Mouse (Mus musculus) stomach, embryonic 14.5 days (tissue): Measurements from ENCODE around the gene Gm10053. TPM values are rescaled to one million over a fixed set of nuclear protein-coding genes. Genes with fewer than 3 reads are reported as not detected.
A peak's percentile ranks its signal among the peaks of the same experiment; 100 is the strongest.

ENCODE experiments used
- ATAC-seq: fragments of 200-750 bp; cut with Nextera tagmentation; 2 replicates; pipeline ENCODE4 v1.8.0; 2017; ENCODE audit warnings: low read depth, moderate TSS enrichment; ENCODE audit not compliant: insufficient number of reproducible peaks, insufficient read depth, low FRiP score
- H3K27ac ChIP-seq: fragments of 300-500 bp; sonication (generic); 2 replicates; pipeline ENCODE4 v1.5.1; 2014; ENCODE audit warnings: mild to moderate bottlenecking, low read length, moderate library complexity, mixed read lengths
- H3K27me3 ChIP-seq: fragments of 300-500 bp; sonication (generic); 2 replicates; pipeline ENCODE4 v1.6.1; 2014; ENCODE audit warnings: low read length, control low read depth, mixed read lengths; ENCODE audit not compliant: control insufficient read depth, insufficient read depth
- H3K36me3 ChIP-seq: fragments of 300-500 bp; sonication (generic); 2 replicates; pipeline ENCODE4 v1.6.1; 2014; ENCODE audit warnings: mild to moderate bottlenecking, control low read depth, low read length, moderate library complexity, mixed read lengths; ENCODE audit not compliant: control insufficient read depth, insufficient read depth
- H3K4me1 ChIP-seq: fragments of 300-500 bp; sonication (generic); 2 replicates; pipeline ENCODE4 v1.6.1; 2014; ENCODE audit warnings: low read length, control low read depth, mixed read lengths; ENCODE audit not compliant: control insufficient read depth, insufficient read depth
- H3K4me2 ChIP-seq: fragments of 300-500 bp; sonication (generic); replicated peaks from 2 replicates; pipeline ENCODE4 v1.6.1; 2014; ENCODE audit warnings: low read depth, low read length, control low read depth
- H3K4me3 ChIP-seq: fragments of 300-500 bp; sonication (generic); 2 replicates; pipeline ENCODE4 v1.5.1; 2014; ENCODE audit warnings: low read depth, low read length, control low read depth
- H3K9ac ChIP-seq: fragments of 300-500 bp; sonication (generic); replicated peaks from 2 replicates; pipeline ENCODE4 v1.6.1; 2014; ENCODE audit warnings: low read depth, mild to moderate bottlenecking, control low read depth, low read length, moderate library complexity, mixed read lengths
- H3K9me3 ChIP-seq: fragments of 300-500 bp; sonication (generic); 2 replicates; pipeline ENCODE4 v1.6.1; 2016; ENCODE audit warnings: low read depth, low read length, control low read depth; ENCODE audit not compliant: control insufficient read depth
- WGBS: fragments of 180-500 bp; shearing (Covaris S2); extraction: QIAGEN DNeasy Blood & Tissue Kit; methylation state at CpG from one replicate; pipeline ENCODE4 v1.1.7; 2014; 5-methylcytosine and 5-hydroxymethylcytosine counted together
- polyA plus RNA-seq: library from polyadenylated mRNA; unstranded; fragments of >200 nt; fragmentation: Nextera tagmentation; extraction: Ambion mirVana; gene quantifications from 2 replicates; pipeline ENCODE4 v1.2.1, GENCODE M21; 2014

Gene Gm10053
- polyA plus RNA-seq, 1 experiment from 2014 or later = 216 TPM

GRCm38 (mm10) chr19:24861612-24862451 is 13.7 kb upstream of the Gm10053 start, which contains the start of gene Pgm5:
Gene Pgm5 (minus strand): TSS chr19:24861855.
- no peaks in the 10 kb centered on the region for H3K27me3 ChIP-seq
- peak within 1 kb of the TSS; percentile 71 for H3K9ac ChIP-seq
- peaks cover 14% of the 10 kb centered on the region for H3K4me1 ChIP-seq
- H3K36me3 ChIP-seq = no peaks in the 10 kb centered on the region
- ATAC-seq = peak; percentile 81
- peak within 1 kb of the TSS; percentile 68 for H3K4me3 ChIP-seq
- WGBS = under 1% methylated on average over 34 of the region's 39 CpGs
- peak within 1 kb of the TSS; percentile 60 for H3K4me2 ChIP-seq
- peak within 1 kb of the TSS; percentile 80 for H3K27ac ChIP-seq
- H3K9me3 ChIP-seq = no peaks in the 10 kb centered on the region

DNA sequence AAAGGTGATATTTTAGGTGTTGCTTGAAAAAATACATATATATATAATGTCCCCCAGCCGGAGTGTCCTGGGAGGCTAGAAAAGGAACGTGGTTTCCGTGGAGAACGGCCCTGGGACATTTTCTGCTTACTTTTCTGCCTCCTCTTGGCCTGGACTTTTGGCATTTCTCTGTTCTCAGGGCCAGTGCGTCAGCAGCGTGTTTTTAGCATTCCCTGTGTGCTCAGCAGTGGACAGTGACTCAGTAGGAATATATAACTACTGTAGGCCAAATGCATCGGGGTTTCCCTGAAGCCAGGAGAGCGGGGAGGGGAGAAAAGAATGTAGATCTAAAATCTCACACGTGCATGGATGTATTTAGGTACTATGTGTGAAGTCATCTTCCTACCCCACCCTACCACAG is 10.1 kb upstream of the Gm10053 start:
- no peaks in the 10 kb centered on the region for H3K9me3 ChIP-seq
- H3K36me3 ChIP-seq = no peaks in the 10 kb centered on the region
- H3K4me2 ChIP-seq = no peak overlapping the region
- H3K9ac ChIP-seq = no peak overlapping the region
- H3K27ac ChIP-seq = no peak overlapping the region
- no peak overlapping the region for H3K4me3 ChIP-seq
- 0 out of 2 replicates have a peak, but pooled peaks cover 5% of the 10 kb centered on the region for H3K4me1 ChIP-seq
- ATAC-seq = no peak
- WGBS = 87% methylated on average over 9 of the region's 9 CpGs
- no peaks in the 10 kb centered on the region for H3K27me3 ChIP-seq

- Histone ChIP-seq H3K27ac (no peak overlapping the region), H3K4me2 (peak overlapping the region; percentile 24; the same call in 1 of the 2 replicates), H3K27me3 (no peaks in the 10 kb centered on the region), H3K4me1 (peaks cover 11% of the 10 kb centered on the region; the same call in 1 of the 2 replicates), H3K9me3 (no peaks in the 10 kb centered on the region), H3K4me3 (peak overlapping the region; percentile 22), H3K36me3 (no peaks in the 10 kb centered on the region), H3K9ac (no peak overlapping the region)
- WGBS = 15% methylated on average over 18 of the region's 18 CpGs
- 0 out of 2 replicates have a peak, but pooled peaks have one; percentile 57 for ATAC-seq
Measured at GRCm38 (mm10) chr19:24871037-24871635, 4.3 kb upstream of the Gm10053 start.

DNA sequence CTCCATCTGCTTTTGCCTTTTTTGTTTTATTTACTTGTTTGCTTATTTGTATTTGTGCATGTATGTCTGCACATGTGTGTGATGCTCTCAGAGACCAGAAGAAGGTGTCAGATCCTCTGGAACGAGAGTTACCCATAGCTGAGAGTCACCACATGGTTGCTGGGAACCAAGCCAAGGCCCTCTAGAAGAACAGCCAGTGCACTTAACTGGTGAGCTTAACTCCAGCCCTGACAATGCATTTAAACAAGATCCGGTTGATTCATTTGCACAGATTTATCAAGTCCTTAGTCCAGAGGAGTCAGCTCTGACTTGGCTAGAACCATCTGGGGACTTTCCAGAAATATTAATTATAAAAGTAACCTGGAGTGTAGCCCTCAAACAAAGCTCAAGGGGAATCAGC is 1.6 kb upstream of the Gm10053 start:
- peak overlapping the region; percentile 61; the same call in 1 of the 2 replicates for H3K27ac ChIP-seq
- ATAC-seq = peak; percentile 83; the same call in 1 of the 2 replicates
- 22% methylated on average over 2 of the region's 2 CpGs for WGBS

DNA sequence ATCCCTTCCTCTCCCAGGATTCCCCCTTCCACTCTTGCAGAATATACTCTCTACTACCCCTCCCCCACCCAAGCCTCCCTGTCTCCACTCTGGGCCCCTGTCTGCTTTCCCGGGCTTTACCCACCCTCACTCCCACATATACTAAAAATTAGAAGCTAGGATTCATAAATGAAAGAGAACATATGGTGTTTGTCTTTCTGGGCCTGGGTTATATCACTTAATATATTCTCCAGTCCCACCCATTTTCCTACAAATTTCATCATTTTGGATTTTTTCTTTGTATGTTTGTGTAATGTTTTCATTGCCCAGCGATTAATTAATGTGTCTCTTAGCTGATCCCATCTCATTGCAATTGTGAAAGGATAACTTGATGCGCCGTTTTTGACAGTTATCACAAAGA is 5.8 kb downstream of the Gm10053 start:
- no peak overlapping the region for H3K4me2 ChIP-seq
- WGBS = 37% methylated on average over 4 of the region's 4 CpGs
- H3K27ac ChIP-seq = peak overlapping the region; percentile 48; the same call in 1 of the 2 replicates
- peak; percentile 68; the same call in 1 of the 2 replicates for ATAC-seq
- H3K9me3 ChIP-seq = no peaks in the 10 kb centered on the region
- peaks cover 10% of the 10 kb centered on the region; the same call in 1 of the 2 replicates for H3K4me1 ChIP-seq
- H3K27me3 ChIP-seq = no peaks in the 10 kb centered on the region
- H3K4me3 ChIP-seq = no peak overlapping the region
- no peaks in the 10 kb centered on the region for H3K36me3 ChIP-seq
- H3K9ac ChIP-seq = no peak overlapping the region

More for the DNA sequence above, 1.6 kb upstream of the Gm10053 start:
- Histone ChIP-seq H3K27me3 (no peaks in the 10 kb centered on the region), H3K9ac (no peak overlapping the region), H3K4me3 (no peak overlapping the region), H3K4me1 (peaks cover 13% of the 10 kb centered on the region; the same call in 1 of the 2 replicates), H3K4me2 (no peak overlapping the region), H3K9me3 (no peaks in the 10 kb centered on the region), H3K36me3 (no peaks in the 10 kb centered on the region)

- Histone ChIP-seq H3K27ac (no peak overlapping the region), H3K4me3 (no peak overlapping the region), H3K9me3 (no peaks in the 10 kb centered on the region), H3K36me3 (no peaks in the 10 kb centered on the region), H3K9ac (no peak overlapping the region), H3K4me1 (peaks cover 8% of the 10 kb centered on the region; the same call in 1 of the 2 replicates), H3K27me3 (no peaks in the 10 kb centered on the region), H3K4me2 (no peak overlapping the region)
- no peak for ATAC-seq
- 7% methylated on average over 5 of the region's 5 CpGs for WGBS
Measured at GRCm38 (mm10) chr19:24885504-24885903, 10.0 kb downstream of the Gm10053 start.

DNA sequence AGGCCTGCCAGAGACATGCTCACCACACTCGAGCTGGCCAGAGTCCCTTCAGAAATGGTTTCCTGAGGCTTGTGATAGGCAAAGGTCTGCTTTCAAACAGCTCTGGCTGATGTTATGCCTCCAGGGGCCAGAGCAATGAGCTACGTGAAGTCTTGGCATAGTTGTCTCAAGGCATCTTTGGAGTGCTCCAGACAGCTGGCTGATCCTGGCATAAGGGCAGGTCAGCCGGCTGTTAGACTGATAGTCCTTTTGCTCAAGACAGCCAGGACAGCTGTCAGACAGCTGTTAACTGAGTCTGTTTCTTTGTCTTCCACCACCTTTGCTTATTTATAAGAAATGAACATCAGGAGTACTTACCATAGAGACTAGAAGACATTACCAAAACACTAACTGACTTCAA is 11.4 kb downstream of the Gm10053 start:
- Histone ChIP-seq H3K9ac (no peak overlapping the region), H3K4me1 (peaks cover 4% of the 10 kb centered on the region; the same call in 1 of the 2 replicates)
- ATAC-seq = no peak

GRCm38 (mm10) chr19:24896536-24896935 is 21.1 kb downstream of the Gm10053 start:
- Histone ChIP-seq H3K9ac (no peak overlapping the region), H3K9me3 (no peaks in the 10 kb centered on the region), H3K4me2 (no peak overlapping the region), H3K4me3 (no peak overlapping the region), H3K27ac (no peak overlapping the region), H3K36me3 (no peaks in the 10 kb centered on the region), H3K4me1 (peaks cover 11% of the 10 kb centered on the region), H3K27me3 (peaks cover 34% of the 10 kb centered on the region)
- no peak for ATAC-seq
- WGBS = 17% methylated on average over 4 of the region's 4 CpGs

More for the DNA sequence above, 11.4 kb downstream of the Gm10053 start:
- 73% methylated on average over 3 of the region's 3 CpGs for WGBS
- Histone ChIP-seq H3K4me3 (no peak overlapping the region), H3K4me2 (no peak overlapping the region), H3K36me3 (no peaks in the 10 kb centered on the region), H3K27me3 (no peaks in the 10 kb centered on the region), H3K9me3 (no peaks in the 10 kb centered on the region), H3K27ac (no peak overlapping the region)
